Mouse (Mus musculus): ENCODE data around the gene Cyp2d22. TPM values are rescaled to one million over a fixed set of nuclear protein-coding genes. Genes with fewer than 3 reads are reported as not detected.

Cyp2d22 gene
- 8.0 and 8.1 TPM in 2 replicates for polyA plus RNA-seq (2016; fragmentation: Nextera tagmentation; extraction: Ambion mirVana)

DNA sequence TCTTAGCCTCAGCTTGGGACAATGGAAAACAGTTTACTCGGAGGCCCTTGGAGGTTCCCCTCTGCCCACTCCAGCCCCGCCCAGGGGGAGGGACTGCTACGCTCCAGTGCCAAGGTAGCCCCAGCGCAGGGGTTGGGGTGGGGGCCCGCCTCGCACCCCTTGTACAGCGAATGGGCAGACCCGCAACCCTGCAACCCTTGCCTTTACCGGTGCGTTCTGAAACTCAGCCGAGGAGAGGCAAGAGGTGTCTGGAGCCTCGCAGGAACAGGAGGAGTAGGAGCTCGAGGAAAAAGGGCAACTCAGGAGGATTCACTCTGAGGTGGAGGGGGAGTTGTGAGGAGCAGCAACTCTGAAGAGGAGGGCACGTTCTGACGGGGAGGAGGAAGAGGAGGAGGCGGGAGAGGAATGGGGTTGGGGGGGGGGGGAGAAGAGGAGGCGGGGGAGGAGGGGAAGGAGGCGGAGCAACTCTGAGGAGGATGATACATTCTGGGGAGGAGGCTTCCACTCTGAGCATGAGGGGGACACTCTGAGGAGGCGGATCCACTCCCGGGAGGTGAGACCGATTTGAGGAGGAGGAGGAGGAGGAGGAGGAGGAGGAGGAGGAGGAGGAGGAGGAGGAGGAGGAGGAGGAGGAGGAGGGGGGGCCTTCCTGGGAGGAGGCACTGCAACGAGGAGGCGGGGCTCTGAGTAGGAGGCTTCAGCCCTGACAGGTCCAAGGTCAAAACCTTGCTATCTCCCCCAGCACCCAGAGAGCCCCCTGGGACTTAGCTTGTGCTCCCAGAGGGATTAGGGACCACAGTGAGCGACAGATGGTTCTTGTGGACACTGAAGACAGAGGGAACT, at the start of gene Cyp2d22:
Cyp2d22 (minus strand) TSS at position 390 of the 843 bp plus-strand sequence.
- peak within 1 kb of the TSS; percentile 76 for H3K27ac ChIP-seq
- no peaks in the 10 kb centered on the region for H3K9me3 ChIP-seq (replicated peaks)
- no peaks in the 10 kb centered on the region for H3K36me3 ChIP-seq
- peak within 1 kb of the TSS; percentile 62 for H3K9ac ChIP-seq
- ATAC-seq, result peak; percentile 73
- H3K27me3 ChIP-seq (replicated peaks), result peaks cover 7% of the 10 kb centered on the region; the same call in 1 of the 2 replicates
- WGBS (ENCODE audit: insufficient replicate concordance), result 2% methylated on average over 22 of the region's 24 CpGs
- peaks cover 23% of the 10 kb centered on the region; the same call in 1 of the 2 replicates for H3K4me1 ChIP-seq
- H3K4me3 ChIP-seq, result peak within 1 kb of the TSS; percentile 56
- H3K4me2 ChIP-seq, result peak within 1 kb of the TSS; percentile 75

DNA sequence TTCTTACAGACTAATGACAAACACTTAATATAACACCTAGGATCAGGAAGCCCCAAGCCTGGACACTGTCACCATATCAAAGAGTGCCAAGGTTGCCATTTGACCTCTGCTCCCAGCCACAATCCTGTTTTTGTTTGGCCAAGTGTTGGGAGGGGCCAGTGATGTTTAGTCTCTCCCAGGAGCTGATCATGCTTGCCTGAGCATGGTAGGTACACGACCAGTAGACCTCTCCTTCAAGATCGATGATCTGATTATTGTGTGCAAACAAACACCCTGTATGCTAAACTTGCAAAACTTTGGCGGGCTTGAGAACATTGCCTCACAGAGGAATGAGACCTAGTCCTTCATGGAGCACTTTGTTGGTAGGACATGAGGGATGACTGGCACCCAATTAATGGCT, 43.4 kb upstream of the Cyp2d22 start:
- 45% methylated on average over 3 of the region's 3 CpGs for WGBS (ENCODE audit: insufficient replicate concordance)
- Histone ChIP-seq H3K4me2 (no peak overlapping the region), H3K27me3 (replicated peaks) (no peaks in the 10 kb centered on the region), H3K9ac (no peak overlapping the region), H3K9me3 (replicated peaks) (no peaks in the 10 kb centered on the region), H3K36me3 (no peaks in the 10 kb centered on the region), H3K4me3 (no peak overlapping the region), H3K27ac (no peak overlapping the region), H3K4me1 (no peaks in the 10 kb centered on the region)
- no peak for ATAC-seq

DNA sequence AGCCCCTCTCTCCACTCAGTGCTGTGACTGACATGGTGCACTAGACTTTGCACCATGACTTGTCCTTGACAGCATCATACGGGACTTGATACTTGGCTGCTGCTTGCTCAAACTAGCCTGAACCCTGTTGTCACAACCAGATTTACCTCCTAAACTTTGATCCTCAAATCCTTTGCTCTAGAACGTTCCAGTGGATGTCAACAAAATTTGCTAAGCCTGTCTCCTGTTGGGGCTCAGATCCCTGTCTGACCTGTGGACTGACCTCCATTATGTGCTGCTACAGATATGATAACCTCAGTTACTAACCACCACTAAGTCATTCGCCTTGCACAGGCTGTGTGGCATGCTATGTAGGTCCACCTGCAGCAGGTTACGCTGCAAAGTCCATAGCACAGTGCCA, 42.9 kb upstream of the Cyp2d22 start:
- H3K27me3 ChIP-seq (replicated peaks), result no peaks in the 10 kb centered on the region
- no peak overlapping the region for H3K9ac ChIP-seq
- no peaks in the 10 kb centered on the region for H3K36me3 ChIP-seq
- WGBS (ENCODE audit: insufficient replicate concordance), result 53% methylated on average over 4 of the region's 4 CpGs
- H3K4me1 ChIP-seq, result no peaks in the 10 kb centered on the region
- no peak overlapping the region for H3K27ac ChIP-seq
- no peak overlapping the region for H3K4me3 ChIP-seq
- H3K9me3 ChIP-seq (replicated peaks), result no peaks in the 10 kb centered on the region
- H3K4me2 ChIP-seq, result no peak overlapping the region
- ATAC-seq, result no peak

DNA sequence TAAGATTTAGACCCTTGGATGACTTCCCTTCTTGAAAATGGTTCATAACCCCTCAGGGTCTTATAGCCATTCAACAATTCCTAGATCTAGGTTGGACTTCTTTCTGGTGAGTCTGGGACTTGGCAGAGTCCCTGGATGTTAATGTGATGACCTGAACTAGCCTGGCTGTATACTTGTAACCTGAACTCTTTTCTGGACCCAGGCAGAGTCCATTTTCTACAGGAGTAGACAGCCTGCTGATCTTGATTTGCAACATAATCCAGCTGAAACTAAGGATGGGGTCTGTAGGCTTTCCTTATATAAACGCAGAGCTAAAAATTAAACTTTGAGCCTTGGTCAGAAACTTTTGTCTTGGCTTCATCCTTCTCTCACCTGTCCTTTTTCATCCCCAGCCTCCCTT, 38.6 kb upstream of the Cyp2d22 start:
- 65% methylated on average over 1 of the region's 1 CpGs for WGBS (ENCODE audit: insufficient replicate concordance)
- no peak overlapping the region for H3K9ac ChIP-seq
- H3K27me3 ChIP-seq (replicated peaks), result no peaks in the 10 kb centered on the region
- H3K27ac ChIP-seq, result no peak overlapping the region
- H3K4me2 ChIP-seq, result no peak overlapping the region
- peaks cover 7% of the 10 kb centered on the region; the same call in 1 of the 2 replicates for H3K4me1 ChIP-seq
- H3K36me3 ChIP-seq, result no peaks in the 10 kb centered on the region
- H3K9me3 ChIP-seq (replicated peaks), result no peaks in the 10 kb centered on the region
- ATAC-seq, result no peak
- no peak overlapping the region for H3K4me3 ChIP-seq

DNA sequence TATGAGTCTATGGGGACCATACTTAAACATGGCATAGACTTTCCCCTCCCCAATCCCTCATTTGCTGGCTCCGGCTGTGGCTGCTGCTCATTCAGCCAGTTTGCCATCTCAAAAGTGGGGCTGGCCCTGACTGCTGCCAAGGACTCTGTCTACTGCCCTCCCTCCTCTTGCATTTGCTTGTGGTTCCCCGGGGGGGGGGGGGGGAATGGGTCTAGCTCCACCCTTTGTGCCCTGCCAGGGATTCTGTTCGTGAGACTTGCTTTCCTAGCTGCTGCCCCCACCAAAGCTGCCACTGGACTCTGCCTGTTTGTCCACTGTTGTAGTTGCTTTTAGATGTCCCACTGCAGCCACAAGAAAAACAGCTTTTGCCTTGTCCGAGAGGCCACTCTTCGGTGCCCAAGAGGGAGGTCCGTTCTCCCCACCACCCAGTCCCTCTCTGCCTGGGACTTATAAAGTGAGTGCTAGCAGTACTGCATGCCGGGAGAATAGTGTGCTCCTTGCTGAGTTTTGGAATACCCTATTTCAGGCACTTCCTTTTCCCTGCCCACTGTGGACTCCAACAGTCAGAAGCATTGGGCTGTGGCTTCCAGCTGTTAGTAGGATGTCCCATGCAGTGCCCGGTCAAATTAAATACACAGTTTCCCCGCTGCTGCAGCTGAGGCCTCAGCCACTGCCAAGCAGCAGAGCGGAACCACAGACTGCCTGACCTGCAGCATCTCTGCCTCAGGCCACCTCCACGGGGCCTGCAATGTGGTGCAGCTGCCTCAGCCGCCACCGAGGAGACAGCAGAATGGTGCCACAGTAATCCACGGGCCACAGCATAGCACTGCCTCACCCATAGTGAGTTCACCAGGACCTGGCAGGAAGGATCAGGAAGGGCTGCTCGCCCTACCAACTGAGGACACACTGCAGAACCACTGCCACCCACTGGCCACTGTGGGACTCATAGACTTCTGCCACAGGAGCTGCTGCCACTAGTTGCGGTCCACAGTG, 37.0 kb upstream of the Cyp2d22 start:
- peak; percentile 65 for ATAC-seq
- Histone ChIP-seq H3K27me3 (replicated peaks) (no peaks in the 10 kb centered on the region), H3K9me3 (replicated peaks) (no peaks in the 10 kb centered on the region), H3K4me3 (no peak overlapping the region), H3K27ac (no peak overlapping the region), H3K36me3 (no peaks in the 10 kb centered on the region), H3K4me2 (peak overlapping the region; percentile 30; the same call in 1 of the 2 replicates), H3K9ac (no peak overlapping the region), H3K4me1 (peaks cover 7% of the 10 kb centered on the region; the same call in 1 of the 2 replicates)
- 37% methylated on average over 16 of the region's 16 CpGs for WGBS (ENCODE audit: insufficient replicate concordance)

DNA sequence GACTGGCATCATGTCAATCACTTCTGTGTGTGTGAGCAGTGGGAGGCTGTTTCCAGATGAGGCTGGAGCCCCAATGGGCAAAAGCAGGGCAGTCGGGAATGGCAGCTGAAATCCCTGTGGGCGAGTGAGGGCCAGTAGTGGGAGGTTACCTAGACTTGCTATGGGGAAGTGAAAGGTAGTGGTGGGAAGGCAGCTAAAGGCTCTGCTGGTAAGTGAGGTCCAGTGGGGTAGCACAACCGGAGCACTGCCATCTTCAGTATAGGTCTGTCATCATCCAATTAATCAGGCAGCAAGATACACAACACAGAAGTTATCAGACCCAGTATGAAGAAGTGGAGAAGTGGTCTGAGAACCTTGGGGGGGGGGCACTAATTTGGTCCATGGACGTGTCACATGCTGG, 27.5 kb upstream of the Cyp2d22 start:
- no peak overlapping the region for H3K27ac ChIP-seq
- no peaks in the 10 kb centered on the region for H3K36me3 ChIP-seq
- H3K9me3 ChIP-seq (replicated peaks), result no peaks in the 10 kb centered on the region
- no peak overlapping the region for H3K9ac ChIP-seq
- no peaks in the 10 kb centered on the region for H3K27me3 ChIP-seq (replicated peaks)
- ATAC-seq, result no peak
- H3K4me3 ChIP-seq, result no peak overlapping the region
- H3K4me2 ChIP-seq, result no peak overlapping the region
- H3K4me1 ChIP-seq, result no peaks in the 10 kb centered on the region
- 68% methylated on average over 4 of the region's 4 CpGs for WGBS (ENCODE audit: insufficient replicate concordance)

DNA sequence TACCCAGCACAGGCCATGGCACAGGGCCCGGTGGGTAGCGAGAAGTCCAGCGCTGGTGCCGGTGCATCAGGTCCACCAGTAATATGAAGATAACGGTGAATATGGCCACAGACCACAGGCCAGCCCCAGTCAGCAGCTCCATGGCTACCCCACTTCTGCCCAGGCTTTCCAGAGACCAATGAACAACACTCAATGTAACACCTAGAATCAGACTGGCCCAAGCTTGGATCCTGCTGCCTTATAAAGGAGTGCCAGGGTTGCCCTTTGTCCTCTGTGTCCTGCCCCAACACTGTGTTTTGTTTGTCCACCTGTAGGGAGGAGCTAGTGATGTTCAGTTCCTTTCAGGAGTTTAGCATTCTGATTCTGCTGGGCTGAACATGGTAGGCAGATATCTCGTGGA, 26.9 kb upstream of the Cyp2d22 start, which contains the start of gene Cyp2d10:
Cyp2d10 (minus strand) TSS at position 215 of the 400 bp plus-strand sequence.
- Histone ChIP-seq H3K4me1 (no peaks in the 10 kb centered on the region), H3K4me3 (no peak within 1 kb of the TSS), H3K27ac (no peak within 1 kb of the TSS), H3K9ac (no peak within 1 kb of the TSS), H3K27me3 (replicated peaks) (no peaks in the 10 kb centered on the region), H3K36me3 (no peaks in the 10 kb centered on the region), H3K9me3 (replicated peaks) (no peaks in the 10 kb centered on the region), H3K4me2 (peak within 1 kb of the TSS; percentile 21; the same call in 1 of the 2 replicates)
- 74% methylated on average over 6 of the region's 6 CpGs for WGBS (ENCODE audit: insufficient replicate concordance)
- ATAC-seq, result no peak

DNA sequence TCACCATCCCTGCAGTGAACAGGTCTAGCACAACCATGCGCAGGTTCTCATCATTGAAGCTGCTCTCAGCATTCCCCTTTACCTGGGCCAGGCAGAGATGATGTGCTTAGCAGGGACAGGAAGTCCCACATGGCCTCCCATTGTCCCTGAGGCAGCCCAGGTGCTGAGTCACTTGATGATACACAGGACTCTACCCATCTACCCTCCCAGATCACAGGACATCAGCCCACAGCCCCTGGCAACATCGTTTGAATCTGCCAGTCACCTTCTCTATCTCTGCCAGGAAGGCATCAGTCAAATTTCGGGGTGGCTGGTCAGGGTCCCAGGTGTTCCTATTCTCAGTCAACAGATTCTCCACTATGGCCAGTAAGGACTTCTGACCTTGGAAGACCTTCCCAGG, 24.1 kb upstream of the Cyp2d22 start:
- Histone ChIP-seq H3K4me3 (no peak overlapping the region), H3K4me2 (no peak overlapping the region), H3K9ac (no peak overlapping the region), H3K27ac (no peak overlapping the region), H3K27me3 (replicated peaks) (no peaks in the 10 kb centered on the region), H3K36me3 (no peaks in the 10 kb centered on the region), H3K9me3 (replicated peaks) (no peaks in the 10 kb centered on the region), H3K4me1 (no peaks in the 10 kb centered on the region)
- no peak for ATAC-seq
- whole genome bisulfite sequencing (ENCODE audit: insufficient replicate concordance), result 59% methylated on average over 3 of the region's 3 CpGs

DNA sequence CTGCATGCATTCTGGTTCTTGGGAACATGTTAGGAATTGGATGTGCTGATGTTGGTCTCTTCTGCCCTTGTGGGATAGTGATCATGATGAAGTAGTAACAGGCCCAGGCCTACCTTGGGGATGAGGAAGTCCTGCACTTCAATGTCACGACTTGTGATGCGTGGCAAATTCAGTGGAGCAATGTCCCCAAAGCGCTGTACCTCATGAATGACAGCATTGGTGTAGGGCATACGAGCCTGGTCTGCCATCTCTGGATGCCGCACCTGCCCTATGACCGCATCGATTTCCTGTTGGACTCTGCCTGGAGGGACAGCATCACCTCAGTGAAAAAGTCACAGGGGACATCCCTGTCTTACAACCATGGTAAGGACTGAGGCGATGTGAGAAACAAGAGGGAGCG, 23.5 kb upstream of the Cyp2d22 start:
- Histone ChIP-seq H3K9ac (no peak overlapping the region), H3K4me2 (no peak overlapping the region), H3K27me3 (replicated peaks) (no peaks in the 10 kb centered on the region), H3K27ac (no peak overlapping the region), H3K4me3 (no peak overlapping the region), H3K9me3 (replicated peaks) (no peaks in the 10 kb centered on the region), H3K4me1 (no peaks in the 10 kb centered on the region), H3K36me3 (no peaks in the 10 kb centered on the region)
- 74% methylated on average over 9 of the region's 9 CpGs for WGBS (ENCODE audit: insufficient replicate concordance)
- ATAC-seq, result no peak

DNA sequence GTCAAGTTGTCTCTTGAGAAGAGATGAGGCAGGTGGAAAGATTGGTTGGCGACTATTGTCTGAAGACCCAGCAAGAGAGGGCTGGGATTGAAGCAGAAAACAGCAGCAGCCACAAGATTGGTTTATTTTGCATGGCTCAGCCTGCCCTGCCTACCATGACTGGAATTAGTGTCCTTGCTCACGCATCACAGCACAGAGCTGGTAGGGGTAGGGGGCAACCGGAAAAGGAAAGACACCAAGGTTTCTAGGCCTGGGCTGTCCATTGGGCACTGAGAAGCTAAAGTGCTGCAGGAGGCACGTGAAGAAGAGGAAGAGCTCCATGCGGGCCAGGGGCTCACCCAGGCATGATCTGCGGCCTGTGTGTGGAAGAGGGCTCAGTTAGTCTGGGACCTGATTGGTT, 22.7 kb upstream of the Cyp2d22 start:
- no peaks in the 10 kb centered on the region for H3K4me1 ChIP-seq
- no peak overlapping the region for H3K4me3 ChIP-seq
- no peak overlapping the region for H3K27ac ChIP-seq
- no peak for ATAC-seq
- 58% methylated on average over 6 of the region's 6 CpGs for WGBS (ENCODE audit: insufficient replicate concordance)
- H3K36me3 ChIP-seq, result no peaks in the 10 kb centered on the region
- H3K4me2 ChIP-seq, result no peak overlapping the region
- H3K9ac ChIP-seq, result no peak overlapping the region
- H3K27me3 ChIP-seq (replicated peaks), result no peaks in the 10 kb centered on the region
- no peaks in the 10 kb centered on the region for H3K9me3 ChIP-seq (replicated peaks)

DNA sequence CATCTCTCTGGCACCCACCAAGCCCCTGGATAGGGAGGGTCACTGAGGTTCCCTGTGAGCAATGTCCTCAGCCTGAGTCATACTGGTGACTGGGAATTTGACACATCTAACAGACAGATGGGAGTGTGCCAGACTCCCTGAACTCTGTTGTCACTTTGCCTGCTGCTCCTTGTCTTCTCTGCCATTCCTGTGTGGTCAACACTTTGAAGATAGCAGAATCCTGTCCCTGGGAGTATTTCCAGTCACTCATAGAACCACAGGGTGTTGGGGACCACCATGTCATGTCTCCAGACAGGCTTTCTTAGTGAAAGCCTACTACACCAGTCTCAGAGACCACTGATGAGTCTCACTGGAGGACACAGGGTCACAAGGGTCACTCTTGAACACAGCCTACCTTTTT, 22.0 kb upstream of the Cyp2d22 start:
- H3K9me3 ChIP-seq (replicated peaks), result no peaks in the 10 kb centered on the region
- H3K27me3 ChIP-seq (replicated peaks), result no peaks in the 10 kb centered on the region
- no peak overlapping the region for H3K4me2 ChIP-seq
- ATAC-seq, result no peak
- no peak overlapping the region for H3K4me3 ChIP-seq
- no peak overlapping the region for H3K9ac ChIP-seq
- no peaks in the 10 kb centered on the region for H3K4me1 ChIP-seq
- no peak overlapping the region for H3K27ac ChIP-seq
- H3K36me3 ChIP-seq, result no peaks in the 10 kb centered on the region

DNA sequence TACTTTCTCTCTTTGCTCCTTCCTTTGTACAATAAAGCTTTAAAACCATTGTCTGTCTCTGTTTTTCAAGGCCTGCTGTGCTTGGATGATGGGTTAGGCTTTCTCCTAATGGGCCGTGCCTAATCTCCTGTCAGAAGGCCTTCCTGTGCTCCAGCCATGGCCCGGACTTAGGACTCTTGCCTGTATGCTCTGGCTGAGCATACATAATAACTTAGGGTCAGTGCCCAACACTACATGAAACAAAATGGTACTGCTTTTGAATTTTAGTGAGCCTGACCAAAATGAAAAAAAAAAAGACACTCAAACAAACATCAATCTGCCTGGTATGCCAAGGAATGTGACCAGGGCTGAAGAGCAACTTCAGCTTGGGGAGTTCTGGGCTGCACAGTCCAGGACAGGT, 21.5 kb upstream of the Cyp2d22 start:
- Histone ChIP-seq H3K27me3 (replicated peaks) (no peaks in the 10 kb centered on the region), H3K4me2 (no peak overlapping the region), H3K4me1 (no peaks in the 10 kb centered on the region), H3K36me3 (no peaks in the 10 kb centered on the region), H3K9me3 (replicated peaks) (no peaks in the 10 kb centered on the region), H3K4me3 (no peak overlapping the region), H3K27ac (no peak overlapping the region), H3K9ac (no peak overlapping the region)
- WGBS (ENCODE audit: insufficient replicate concordance), result 66% methylated on average over 2 of the region's 2 CpGs
- ATAC-seq, result no peak

Measured in liver, embryonic 12.5 days (tissue).